Mouse (Mus musculus): ENCODE results near the gene Exoc3l4. TPM values are rescaled to one million over a fixed set of nuclear protein-coding genes. Genes with fewer than 3 reads are reported as not detected.

The Exoc3l4 gene
- polyA plus RNA-seq, 1 experiment from 2014 or later, result 7.3 TPM

GRCm38 (mm10) chr12:111437222-111437900, 20.5 kb downstream of the Exoc3l4 start:
- Histone ChIP-seq H3K4me3 (ENCODE audit: low read depth, low read length) (no peak overlapping the region), H3K27ac (replicated peaks; ENCODE audit: low read depth, low read length) (no peak overlapping the region), H3K4me1 (ENCODE audit: control insufficient read depth, insufficient read depth, low read length) (peaks cover 6% of the 10 kb centered on the region), H3K36me3 (replicated peaks; ENCODE audit: control insufficient read depth, insufficient read depth, low read depth, low read length) (no peaks in the 10 kb centered on the region), H3K4me2 (ENCODE audit: low read depth, low read length) (no peak overlapping the region), H3K27me3 (ENCODE audit: control insufficient read depth, insufficient read depth, low read length) (peaks cover 11% of the 10 kb centered on the region), H3K9me3 (replicated peaks; ENCODE audit: control insufficient read depth, low read length) (no peaks in the 10 kb centered on the region), H3K9ac (replicated peaks; ENCODE audit: low read length) (no peak overlapping the region)
- no peak for ATAC-seq (replicated peaks; ENCODE audit: insufficient number of reproducible peaks, low FRiP score, low TSS enrichment, low read depth)
- no peak for DNase-seq (ENCODE audit: low spot score)
- WGBS, result 70% methylated on average over 5 of the region's 5 CpGs

GRCm38 (mm10) chr12:111438850-111439249, 22.0 kb downstream of the Exoc3l4 start:
- Histone ChIP-seq H3K9me3 (replicated peaks; ENCODE audit: control insufficient read depth, low read length) (no peaks in the 10 kb centered on the region), H3K4me2 (ENCODE audit: low read depth, low read length) (no peak overlapping the region), H3K4me3 (ENCODE audit: low read depth, low read length) (no peak overlapping the region), H3K27me3 (ENCODE audit: control insufficient read depth, insufficient read depth, low read length) (peaks cover 23% of the 10 kb centered on the region), H3K27ac (replicated peaks; ENCODE audit: low read depth, low read length) (no peak overlapping the region), H3K4me1 (ENCODE audit: control insufficient read depth, insufficient read depth, low read length) (peaks cover 8% of the 10 kb centered on the region), H3K36me3 (replicated peaks; ENCODE audit: control insufficient read depth, insufficient read depth, low read depth, low read length) (no peaks in the 10 kb centered on the region), H3K9ac (replicated peaks; ENCODE audit: low read length) (no peak overlapping the region)
- ATAC-seq (replicated peaks; ENCODE audit: insufficient number of reproducible peaks, low FRiP score, low TSS enrichment, low read depth) (no peak), DNase-seq (ENCODE audit: low spot score) (no peak)
- WGBS, result 86% methylated on average over 6 of the region's 6 CpGs

GRCm38 (mm10) chr12:111440701-111441373, 24.0 kb downstream of the Exoc3l4 start:
- Histone ChIP-seq H3K9me3 (replicated peaks; ENCODE audit: control insufficient read depth, low read length) (no peaks in the 10 kb centered on the region), H3K36me3 (replicated peaks; ENCODE audit: control insufficient read depth, insufficient read depth, low read depth, low read length) (no peaks in the 10 kb centered on the region), H3K4me3 (ENCODE audit: low read depth, low read length) (no peak overlapping the region), H3K4me1 (ENCODE audit: control insufficient read depth, insufficient read depth, low read length) (peaks cover 10% of the 10 kb centered on the region), H3K9ac (replicated peaks; ENCODE audit: low read length) (no peak overlapping the region), H3K27me3 (ENCODE audit: control insufficient read depth, insufficient read depth, low read length) (peaks cover 43% of the 10 kb centered on the region), H3K27ac (replicated peaks; ENCODE audit: low read depth, low read length) (no peak overlapping the region), H3K4me2 (ENCODE audit: low read depth, low read length) (no peak overlapping the region)
- WGBS, result 91% methylated on average over 9 of the region's 9 CpGs
- ATAC-seq (replicated peaks; ENCODE audit: insufficient number of reproducible peaks, low FRiP score, low TSS enrichment, low read depth) (no peak), DNase-seq (ENCODE audit: low spot score) (no peak)

GRCm38 (mm10) chr12:111441523-111441922, 24.7 kb downstream of the Exoc3l4 start:
- Histone ChIP-seq H3K9me3 (replicated peaks; ENCODE audit: control insufficient read depth, low read length) (no peaks in the 10 kb centered on the region), H3K4me2 (ENCODE audit: low read depth, low read length) (no peak overlapping the region), H3K9ac (replicated peaks; ENCODE audit: low read length) (no peak overlapping the region), H3K36me3 (replicated peaks; ENCODE audit: control insufficient read depth, insufficient read depth, low read depth, low read length) (no peaks in the 10 kb centered on the region), H3K4me1 (ENCODE audit: control insufficient read depth, insufficient read depth, low read length) (peaks cover 10% of the 10 kb centered on the region), H3K27ac (replicated peaks; ENCODE audit: low read depth, low read length) (no peak overlapping the region), H3K27me3 (ENCODE audit: control insufficient read depth, insufficient read depth, low read length) (peaks cover 50% of the 10 kb centered on the region), H3K4me3 (ENCODE audit: low read depth, low read length) (no peak overlapping the region)
- DNase-seq (ENCODE audit: low spot score) (no peak), ATAC-seq (replicated peaks; ENCODE audit: insufficient number of reproducible peaks, low FRiP score, low TSS enrichment, low read depth) (no peak)
- 64% methylated on average over 3 of the region's 3 CpGs for WGBS

- under 1% methylated on average over 48 of the region's 48 CpGs for WGBS
- Histone ChIP-seq H3K27me3 (ENCODE audit: control insufficient read depth, insufficient read depth, low read length) (peaks cover 59% of the 10 kb centered on the region), H3K4me2 (ENCODE audit: low read depth, low read length) (peak within 1 kb of the TSS; percentile 67), H3K9me3 (replicated peaks; ENCODE audit: control insufficient read depth, low read length) (no peaks in the 10 kb centered on the region), H3K9ac (replicated peaks; ENCODE audit: low read length) (peak within 1 kb of the TSS; percentile 32), H3K36me3 (replicated peaks; ENCODE audit: control insufficient read depth, insufficient read depth, low read depth, low read length) (no peaks in the 10 kb centered on the region), H3K4me1 (ENCODE audit: control insufficient read depth, insufficient read depth, low read length) (peaks cover 10% of the 10 kb centered on the region), H3K4me3 (ENCODE audit: low read depth, low read length) (peak within 1 kb of the TSS; percentile 38), H3K27ac (replicated peaks; ENCODE audit: low read depth, low read length) (no peak within 1 kb of the TSS)
- peak; percentile 84 for DNase-seq (ENCODE audit: low spot score)
- peak; percentile 71 for ATAC-seq (replicated peaks; ENCODE audit: insufficient number of reproducible peaks, low FRiP score, low TSS enrichment, low read depth)
These were observed 25.6 kb downstream of the Exoc3l4 start, which contains the start of gene Tnfaip2 for GRCm38 (mm10) chr12:111442309-111443010. Tnfaip2 (plus strand) TSS chr12:111442469.

GRCm38 (mm10) chr12:111443011-111443870, 26.4 kb downstream of the Exoc3l4 start:
- H3K36me3 ChIP-seq (replicated peaks; ENCODE audit: control insufficient read depth, insufficient read depth, low read depth, low read length), result no peaks in the 10 kb centered on the region
- DNase-seq (ENCODE audit: low spot score), result no peak
- H3K27me3 ChIP-seq (ENCODE audit: control insufficient read depth, insufficient read depth, low read length), result peaks cover 67% of the 10 kb centered on the region
- 9% methylated on average over 15 of the region's 15 CpGs for WGBS
- peaks cover 14% of the 10 kb centered on the region for H3K4me1 ChIP-seq (ENCODE audit: control insufficient read depth, insufficient read depth, low read length)
- H3K4me3 ChIP-seq (ENCODE audit: low read depth, low read length), result peak overlapping the region; percentile 38; the same call in 1 of the 2 replicates
- no peak overlapping the region; the same call in none of the 2 replicates for H3K9ac ChIP-seq (replicated peaks; ENCODE audit: low read length)
- peak overlapping the region; percentile 67 for H3K4me2 ChIP-seq (ENCODE audit: low read depth, low read length)
- no peak overlapping the region for H3K27ac ChIP-seq (replicated peaks; ENCODE audit: low read depth, low read length)
- H3K9me3 ChIP-seq (replicated peaks; ENCODE audit: control insufficient read depth, low read length), result no peaks in the 10 kb centered on the region
- ATAC-seq (replicated peaks; ENCODE audit: insufficient number of reproducible peaks, low FRiP score, low TSS enrichment, low read depth), result no peak

GRCm38 (mm10) chr12:111443921-111444831, 27.4 kb downstream of the Exoc3l4 start:
- Histone ChIP-seq H3K27ac (replicated peaks; ENCODE audit: low read depth, low read length) (no peak overlapping the region), H3K4me3 (ENCODE audit: low read depth, low read length) (no peak overlapping the region), H3K9ac (replicated peaks; ENCODE audit: low read length) (no peak overlapping the region), H3K4me1 (ENCODE audit: control insufficient read depth, insufficient read depth, low read length) (peaks cover 17% of the 10 kb centered on the region), H3K27me3 (ENCODE audit: control insufficient read depth, insufficient read depth, low read length) (peaks cover 72% of the 10 kb centered on the region), H3K9me3 (replicated peaks; ENCODE audit: control insufficient read depth, low read length) (no peaks in the 10 kb centered on the region), H3K36me3 (replicated peaks; ENCODE audit: control insufficient read depth, insufficient read depth, low read depth, low read length) (no peaks in the 10 kb centered on the region), H3K4me2 (ENCODE audit: low read depth, low read length) (no peak overlapping the region)
- WGBS, result 28% methylated on average over 10 of the region's 10 CpGs
- DNase-seq (ENCODE audit: low spot score), result no peak
- ATAC-seq (replicated peaks; ENCODE audit: insufficient number of reproducible peaks, low FRiP score, low TSS enrichment, low read depth), result no peak
